Mouse (Mus musculus) gonadal fat pad, adult 2 months (tissue): ENCODE measurements at regions not wholly inside any gene's neighbourhood (a gene's known extent, or its start where the extent isn't known, plus 50 kb on each side); places are given as distances from the start of the nearest gene placed in this dataset.

Experiments used
- DNase-seq: peaks from one replicate; pipeline ENCODE4 v3.0.0-alpha.2; 2012; ENCODE audit warnings: low read depth

DNA sequence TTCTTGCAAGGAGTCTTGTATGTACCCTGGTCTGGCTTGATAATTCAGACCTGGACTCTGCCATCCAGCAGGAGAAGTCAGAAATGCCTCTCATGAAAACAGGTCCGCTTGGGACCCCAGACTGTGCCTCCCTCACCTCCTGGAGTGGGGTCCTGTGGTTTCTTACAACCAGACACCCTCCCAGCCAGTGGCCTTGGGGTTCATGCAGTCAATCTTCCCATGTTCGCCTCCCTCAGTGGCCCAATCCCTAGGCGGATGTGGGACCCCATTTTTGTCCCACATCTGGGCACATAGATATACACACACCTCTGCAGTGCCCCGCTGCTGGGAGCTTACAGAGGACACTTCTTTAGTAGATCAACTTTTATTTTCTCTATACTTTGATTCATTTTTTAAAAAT lies 217.7 kb downstream of the Lrfn2 start:
- DNase-seq = no peak

DNA sequence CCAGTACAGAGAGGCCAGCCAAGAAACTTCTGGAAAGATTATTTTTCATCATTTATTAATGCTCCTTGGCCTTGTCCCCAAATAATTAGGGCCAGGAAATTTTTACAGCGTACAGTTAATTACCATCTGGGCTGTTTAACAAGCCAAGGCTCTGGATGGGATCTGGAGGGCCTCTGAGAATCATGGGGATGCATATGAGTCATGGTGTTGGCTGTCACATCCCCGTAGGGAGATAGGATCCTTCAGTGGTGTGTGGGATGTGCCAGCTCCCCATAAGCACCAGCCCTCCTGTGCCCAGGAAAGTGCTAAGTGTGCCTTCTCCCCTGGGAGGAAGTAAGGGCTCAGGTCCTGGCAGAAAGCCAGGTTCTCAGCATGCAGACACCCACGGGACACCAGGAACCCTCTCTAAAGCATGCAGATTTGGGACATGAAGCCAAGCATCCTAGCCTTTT lies 218.8 kb downstream of the Lrfn2 start:
- no peak for DNase-seq

DNA sequence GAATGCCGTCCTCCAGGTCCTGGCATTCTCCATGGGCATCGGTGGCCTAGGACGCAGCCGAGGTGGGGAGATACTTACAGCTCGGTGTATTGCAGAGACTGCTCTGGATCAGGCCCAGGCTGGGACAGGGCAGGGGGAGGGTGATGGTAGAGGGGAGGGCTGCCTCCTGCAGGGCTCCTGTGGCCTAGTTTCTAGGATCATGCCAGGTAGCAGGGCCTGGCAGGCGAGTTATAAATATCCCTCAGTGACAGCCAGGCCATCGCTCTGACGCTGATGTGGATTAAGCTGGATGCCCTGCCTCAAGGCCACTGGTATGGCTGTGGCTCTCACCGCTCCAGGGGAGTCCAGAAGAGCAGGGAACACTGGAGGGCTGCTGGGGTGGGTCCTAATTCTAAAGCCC lies 221.8 kb downstream of the Lrfn2 start:
- DNase-seq = no peak

DNA sequence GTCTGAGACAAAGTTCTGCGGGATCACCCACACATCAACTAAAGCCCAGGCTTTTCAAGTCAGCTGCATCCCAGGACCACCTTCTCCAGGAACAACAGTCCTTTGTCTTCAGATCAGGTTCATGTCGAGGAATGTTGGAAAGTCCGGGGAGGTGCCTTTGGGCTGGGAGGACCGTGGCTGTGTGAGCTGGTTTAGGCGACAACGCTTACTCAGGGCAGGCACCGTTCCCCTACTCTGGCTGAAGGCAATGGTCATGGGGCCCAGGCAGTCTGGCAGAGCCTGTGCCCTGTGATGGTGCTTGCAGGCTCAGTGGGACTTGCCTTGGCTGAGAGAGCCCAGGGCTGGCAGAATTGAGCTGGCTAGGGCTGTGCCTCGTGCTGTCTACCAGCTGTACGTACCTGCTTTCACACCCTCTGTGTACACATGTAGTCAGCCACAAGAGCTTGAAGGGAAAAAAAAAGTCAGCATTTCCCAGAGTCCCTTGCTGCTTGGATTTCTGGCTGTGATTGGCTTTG lies 222.9 kb downstream of the Lrfn2 start:
- no peak for DNase-seq

DNA sequence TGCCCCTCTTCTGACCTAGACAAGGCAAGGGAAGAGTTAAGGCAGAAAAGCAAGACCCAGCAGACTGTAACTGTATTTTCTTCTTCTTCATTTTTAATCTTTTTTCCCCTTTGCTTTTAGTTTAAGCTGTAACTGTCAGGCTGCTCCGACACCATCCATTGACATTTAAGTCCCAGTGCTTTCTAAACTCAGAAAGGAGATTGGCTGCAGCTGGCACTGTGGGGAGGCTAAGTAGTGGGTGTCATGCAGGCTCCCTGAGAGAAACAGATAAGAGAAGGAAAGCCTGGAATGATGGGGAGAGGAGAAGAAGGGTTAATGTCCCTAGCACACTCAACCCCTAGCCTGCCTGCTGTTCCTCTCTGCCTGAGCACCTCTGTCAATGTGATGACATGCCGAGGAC lies 225.4 kb downstream of the Lrfn2 start:
- no peak for DNase-seq

DNA sequence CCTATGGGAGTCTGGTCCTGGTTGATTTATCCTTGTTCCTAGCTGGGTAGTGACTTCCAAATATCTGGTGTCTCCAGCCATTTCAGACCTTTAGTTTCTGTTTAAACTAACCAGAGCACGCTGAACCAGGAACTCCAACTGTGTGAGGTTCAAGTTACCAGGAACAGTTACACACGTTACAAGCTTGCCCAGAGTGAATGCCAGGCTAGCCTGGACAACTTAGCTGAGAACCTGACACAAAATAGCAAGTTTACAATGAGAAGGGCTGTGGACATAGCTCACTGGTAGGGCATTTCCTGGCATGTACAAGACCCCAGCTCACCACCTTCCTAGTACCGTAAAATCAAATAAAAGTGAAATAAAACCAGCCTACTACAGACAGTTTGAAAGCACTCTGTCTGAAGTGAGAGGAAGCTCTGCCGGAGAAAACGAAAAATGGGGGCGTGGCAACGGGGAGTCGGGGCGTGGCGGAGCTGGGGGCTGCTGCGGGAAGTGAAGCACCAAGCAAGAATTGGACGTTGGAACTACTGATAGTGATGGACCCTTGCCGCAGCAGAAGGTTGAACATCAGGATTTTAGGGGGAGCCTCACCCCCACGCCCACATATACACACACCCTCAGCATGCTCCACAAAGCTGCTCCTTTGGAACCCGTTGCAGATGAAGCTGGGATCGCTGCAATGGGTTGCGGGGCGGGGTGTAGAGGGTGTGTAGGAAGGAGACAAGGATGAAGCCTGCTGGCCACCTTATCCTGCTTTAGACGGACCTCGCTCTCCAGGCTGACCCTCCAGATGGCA lies 239.3 kb downstream of the Lrfn2 start:
- no peak for DNase-seq

DNA sequence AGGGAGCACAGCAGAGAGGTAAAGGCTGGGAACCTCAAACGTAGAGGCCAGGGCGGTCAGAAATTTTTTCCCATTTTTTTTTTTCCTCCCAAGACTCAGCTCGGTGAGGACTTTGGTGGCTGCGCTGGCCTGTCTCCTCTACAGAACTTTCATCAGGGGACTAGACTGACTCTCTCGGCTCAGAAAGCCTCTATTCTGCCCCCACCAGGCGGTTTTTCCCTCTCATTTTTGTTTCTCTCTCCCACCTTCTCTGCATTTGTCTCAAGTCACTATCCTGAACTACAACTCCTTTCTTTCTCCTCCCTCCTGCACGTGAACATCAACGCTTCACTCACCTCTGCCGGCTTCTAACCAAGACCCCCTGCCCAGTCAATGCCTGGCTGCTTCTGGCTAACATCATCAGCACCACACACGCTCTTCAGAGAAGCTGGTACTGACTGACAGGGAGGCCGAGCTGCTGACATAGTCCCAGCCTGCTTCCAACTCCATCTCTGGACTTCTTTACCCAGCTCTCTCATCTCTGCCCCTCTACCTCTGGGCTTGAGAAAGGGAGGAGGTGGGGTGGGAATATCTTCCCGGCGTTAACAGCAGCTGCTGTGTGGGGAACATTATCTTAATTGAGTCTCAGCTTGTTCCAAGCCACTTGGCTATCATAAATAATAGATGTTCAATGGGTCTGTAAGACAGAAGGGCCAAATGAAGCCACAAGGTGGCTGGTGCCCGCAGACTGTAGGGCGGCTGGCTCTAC lies 240.0 kb downstream of the Lrfn2 start:
- DNase-seq = no peak

DNA sequence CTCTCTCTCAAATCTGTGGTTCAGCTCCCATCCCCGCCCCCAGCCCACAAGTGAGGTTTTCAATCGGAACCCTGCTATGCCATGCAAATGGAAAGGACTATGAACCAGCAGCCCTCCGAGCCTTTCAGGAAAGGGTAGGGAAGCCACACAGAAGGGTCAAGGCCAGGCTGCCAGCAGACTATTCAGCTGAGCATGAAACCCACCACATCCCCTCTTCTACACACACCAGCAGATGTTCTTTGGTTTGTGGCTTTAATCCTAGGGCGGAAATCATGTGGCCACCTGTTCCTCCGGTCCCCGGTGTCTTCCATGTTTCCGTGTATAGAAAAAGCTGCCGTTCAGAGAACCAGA lies 240.6 kb downstream of the Lrfn2 start:
- DNase-seq = no peak

DNA sequence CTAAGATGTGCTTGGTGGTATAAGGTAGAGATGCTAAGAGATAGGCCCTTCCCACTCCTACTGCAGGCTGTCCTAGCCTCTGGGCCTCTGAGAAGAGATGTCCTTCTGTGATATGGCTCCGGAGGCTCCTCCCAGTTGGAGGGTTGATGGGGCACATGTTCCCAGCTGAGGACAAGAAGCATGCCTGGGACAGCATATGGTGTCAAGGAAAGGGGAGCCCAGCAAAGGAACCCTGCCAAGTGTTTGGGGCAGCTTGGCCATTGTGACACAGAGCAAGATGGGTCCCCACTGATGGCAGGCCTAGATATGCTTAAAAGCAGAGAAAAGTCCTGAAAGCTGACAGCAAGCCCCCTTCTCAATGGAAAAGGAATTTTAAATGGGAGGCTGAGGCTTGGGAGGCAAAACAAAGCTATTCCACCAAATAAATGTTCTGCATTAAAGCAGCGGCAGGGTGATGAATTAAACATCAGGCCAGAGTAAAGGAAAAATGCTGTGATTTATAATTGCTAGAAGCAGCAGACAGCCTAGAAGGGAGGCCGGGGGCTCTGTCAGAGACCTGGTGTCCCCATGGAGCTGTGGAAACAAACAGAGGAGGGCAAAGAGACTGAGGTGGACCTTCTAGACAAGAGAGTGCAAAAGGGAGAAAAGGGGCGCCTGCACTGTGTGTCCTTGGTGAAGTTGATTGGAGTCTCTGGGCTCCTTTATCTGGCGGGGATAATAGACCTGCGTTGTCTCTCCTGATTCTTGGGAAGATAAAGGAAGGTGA lies 246.0 kb downstream of the Lrfn2 start:
- DNase-seq = no peak

DNA sequence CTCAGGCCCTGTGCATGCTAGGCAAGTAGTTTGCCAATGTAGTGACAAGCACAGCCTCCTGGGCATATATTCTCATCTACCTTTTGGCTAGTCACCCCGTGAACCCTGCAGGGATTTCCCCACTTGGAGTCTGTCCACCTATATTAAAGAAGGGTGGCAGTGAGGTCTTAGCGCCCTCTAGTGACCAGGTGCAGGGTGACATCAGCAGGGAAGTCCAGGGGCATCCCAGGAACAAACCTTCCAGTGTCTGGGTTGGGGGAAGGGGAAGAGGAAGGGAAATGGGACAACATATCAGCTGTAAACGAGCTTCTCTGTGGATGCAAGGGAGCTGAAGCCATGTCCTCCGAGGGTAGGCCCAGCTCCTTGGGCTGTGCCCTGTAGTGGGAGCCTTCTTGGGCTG lies 245.7 kb upstream of the Mocs1 start:
- DNase-seq = no peak

DNA sequence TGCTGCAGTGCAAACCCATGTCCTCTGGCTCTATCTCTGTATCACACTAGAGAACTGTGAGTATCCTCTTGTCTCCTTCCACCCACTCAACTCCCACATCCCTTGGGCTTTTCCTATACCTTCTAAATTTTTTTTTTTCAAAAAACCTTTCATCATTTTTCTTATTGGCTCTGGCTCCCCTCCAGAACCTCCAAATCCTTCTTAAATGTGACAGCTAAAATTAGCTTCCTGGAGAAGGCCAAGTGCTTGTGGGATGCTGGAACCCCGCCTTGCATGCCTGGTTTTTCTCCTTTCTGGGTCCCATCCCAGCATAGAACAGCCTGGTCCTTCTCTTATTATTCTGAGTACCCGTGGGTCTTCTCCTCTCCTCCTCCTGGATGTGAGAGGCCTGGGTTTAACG lies 244.2 kb upstream of the Mocs1 start:
- DNase-seq = no peak

DNA sequence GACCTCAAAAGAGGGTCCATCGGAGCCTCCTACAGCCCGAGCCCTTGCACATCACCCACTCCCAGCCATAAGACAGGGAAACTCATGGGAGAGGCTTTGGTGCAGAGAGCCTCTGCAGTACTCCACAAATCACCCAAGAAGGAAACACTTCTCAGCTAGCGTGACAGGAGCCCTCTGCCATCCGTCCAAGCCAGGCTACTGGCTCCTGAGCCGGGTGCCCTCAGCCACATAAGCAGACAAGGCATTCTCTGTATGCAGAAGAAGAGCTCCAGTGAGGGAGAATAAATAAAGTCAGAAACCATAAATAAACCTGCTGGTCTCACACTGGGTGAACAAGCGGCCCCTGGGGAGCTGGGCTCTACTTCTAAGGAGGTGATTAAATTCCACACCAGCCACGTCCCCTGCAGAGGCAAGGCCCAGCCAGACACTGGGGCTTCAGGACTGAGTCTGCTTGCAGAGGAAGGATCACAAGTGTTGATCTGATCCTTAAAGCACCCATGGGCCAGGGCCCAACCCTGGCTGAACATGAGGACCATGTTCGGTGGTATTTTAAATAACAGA lies 243.0 kb upstream of the Mocs1 start:
- no peak for DNase-seq

DNA sequence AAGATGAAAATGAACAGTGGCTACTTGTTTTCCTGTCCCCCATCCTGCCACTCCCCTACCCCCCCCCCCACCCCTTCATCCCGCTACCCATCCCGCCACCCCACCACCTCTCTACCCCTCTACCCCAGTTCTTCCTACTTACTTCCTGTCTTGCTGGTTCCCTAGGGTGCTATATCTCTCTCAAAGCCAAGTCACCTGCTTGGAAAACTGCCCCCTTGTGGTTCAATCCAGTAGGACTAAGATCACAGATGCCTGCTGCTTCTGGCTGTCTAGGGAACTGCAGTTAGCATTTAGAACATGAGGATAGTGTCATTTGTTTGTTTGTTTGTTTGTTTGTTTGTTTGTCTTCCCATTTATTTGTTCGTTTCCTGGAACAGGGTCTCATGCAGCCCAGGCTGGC lies 238.4 kb upstream of the Mocs1 start:
- no peak for DNase-seq

DNA sequence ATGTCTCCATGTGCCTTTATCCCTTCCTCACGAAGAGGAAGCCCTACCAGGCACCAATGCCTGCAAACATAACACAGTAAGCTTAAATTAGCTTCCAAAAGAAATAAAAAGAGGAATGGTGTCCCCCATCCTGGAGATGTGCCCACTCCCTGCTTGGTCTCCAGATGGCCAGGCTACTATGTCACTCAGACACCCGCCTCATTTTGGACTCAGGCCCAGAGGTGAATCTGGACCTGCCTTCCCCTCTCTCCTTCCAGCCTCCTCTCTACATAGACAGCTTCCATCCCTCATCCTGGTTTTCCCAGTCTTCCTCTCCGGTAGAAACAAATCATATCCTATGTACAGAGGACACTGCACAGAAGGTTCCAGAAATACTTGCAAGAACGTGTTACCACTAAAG lies 237.8 kb upstream of the Mocs1 start:
- no peak for DNase-seq

DNA sequence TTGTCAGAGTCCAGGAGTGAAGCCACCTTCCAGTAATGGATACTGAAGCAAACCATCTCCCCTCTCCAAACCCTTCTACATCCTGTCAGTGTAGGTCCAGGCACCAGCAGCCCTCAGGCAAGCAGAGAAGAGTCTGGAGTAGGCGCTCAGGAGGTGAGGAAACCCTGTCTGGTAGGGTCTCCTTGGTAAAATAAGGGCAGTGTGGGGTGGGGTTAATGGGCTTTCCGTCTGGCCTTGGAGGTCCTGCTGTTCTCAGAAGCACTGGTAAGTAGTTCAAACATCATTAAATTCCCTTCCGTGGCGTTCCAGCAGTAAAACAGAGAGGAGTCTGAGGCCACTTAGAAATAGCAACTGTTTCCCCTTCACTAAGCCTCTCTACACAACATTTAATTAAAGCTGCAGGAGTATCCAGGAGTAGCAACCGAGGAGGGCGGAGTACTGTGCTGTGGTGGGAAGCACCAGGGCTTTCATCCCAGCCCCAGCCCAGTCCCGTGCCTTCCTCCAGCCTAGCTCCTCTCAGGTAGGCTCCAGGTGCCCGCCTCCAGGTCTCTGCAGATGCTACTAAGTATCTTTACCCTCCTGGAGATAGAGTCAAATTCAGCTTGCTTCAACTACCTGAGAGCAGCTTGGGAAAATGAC lies 232.0 kb upstream of the Mocs1 start:
- DNase-seq = no peak

DNA sequence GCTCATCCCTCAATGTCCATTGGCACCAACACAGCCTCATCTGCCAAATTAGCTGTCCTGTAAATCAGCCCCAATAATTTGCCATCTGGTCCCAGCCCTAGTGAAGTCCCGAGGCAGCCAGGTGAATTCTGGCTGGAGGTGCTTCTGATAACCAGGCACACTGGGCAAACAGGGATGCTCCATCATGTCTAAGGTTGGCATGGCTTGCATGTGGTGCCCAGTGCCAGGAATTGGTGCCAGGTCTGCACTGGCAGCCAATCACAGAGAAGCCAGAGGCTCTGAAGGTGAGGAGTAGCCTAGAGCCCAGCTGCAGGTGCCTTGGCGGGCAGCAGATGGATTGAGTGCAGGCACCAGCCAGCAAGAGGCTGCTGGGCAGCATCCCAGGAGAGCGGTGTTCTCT lies 226.7 kb upstream of the Mocs1 start:
- DNase-seq = no peak

DNA sequence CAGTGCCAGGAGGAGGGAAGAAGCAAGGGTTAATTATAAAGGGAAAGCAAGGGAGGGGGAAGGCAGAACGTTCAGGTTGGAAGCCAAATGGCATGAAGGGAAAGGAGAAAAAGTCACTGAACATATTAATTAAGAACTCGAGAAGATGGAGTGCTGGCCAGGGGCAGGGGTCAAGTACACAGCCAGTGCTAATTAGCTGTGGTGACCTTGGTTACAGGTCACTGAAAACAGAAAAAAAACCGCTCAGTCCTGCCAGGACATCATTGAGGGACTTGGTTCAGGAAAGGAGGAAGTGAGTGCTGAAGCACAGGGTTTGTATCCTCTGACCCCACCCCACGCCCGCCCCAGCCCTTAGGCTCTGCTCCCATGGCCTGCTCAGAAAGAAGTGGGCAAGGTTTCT lies 223.1 kb upstream of the Mocs1 start:
- DNase-seq = no peak

DNA sequence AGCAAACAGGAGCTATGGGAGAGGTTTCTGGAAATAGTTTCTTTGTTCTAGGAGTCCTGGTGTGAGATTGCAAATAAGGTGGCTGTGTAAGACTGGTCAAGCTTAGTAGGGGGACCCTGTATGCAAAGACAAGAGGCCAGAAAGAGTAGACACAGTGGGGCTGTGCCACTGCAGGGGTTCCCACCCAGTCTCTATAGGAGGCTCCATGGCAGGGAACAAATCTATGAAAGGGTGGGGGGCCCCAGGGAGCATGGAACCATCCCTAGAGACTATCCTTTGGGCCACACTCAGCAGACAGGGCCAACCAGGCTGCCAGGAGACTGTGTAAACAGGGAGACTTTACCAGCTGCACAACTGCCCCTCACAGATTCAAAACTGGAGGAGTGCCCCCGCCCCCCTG lies 222.6 kb upstream of the Mocs1 start:
- DNase-seq = no peak

DNA sequence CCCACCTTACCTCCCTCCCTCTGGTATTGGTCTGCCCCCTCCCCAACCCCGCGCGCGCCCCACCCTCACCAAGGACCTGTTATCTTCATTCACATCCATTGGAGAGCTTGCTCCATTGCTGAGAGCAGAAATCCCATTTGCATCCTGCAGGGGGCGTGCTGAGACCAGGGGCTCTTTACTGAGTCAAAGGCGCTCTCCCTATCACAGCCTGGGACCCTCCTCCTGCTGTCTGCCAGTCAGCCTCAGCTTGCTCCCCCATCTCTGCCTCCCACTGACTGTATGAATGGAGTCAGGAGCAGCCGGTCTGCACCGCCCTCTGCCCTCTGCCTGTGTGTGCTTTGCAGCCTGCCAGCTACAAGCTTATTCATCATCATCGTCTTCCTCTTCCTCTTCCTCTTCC lies 221.5 kb upstream of the Mocs1 start:
- DNase-seq = no peak

DNA sequence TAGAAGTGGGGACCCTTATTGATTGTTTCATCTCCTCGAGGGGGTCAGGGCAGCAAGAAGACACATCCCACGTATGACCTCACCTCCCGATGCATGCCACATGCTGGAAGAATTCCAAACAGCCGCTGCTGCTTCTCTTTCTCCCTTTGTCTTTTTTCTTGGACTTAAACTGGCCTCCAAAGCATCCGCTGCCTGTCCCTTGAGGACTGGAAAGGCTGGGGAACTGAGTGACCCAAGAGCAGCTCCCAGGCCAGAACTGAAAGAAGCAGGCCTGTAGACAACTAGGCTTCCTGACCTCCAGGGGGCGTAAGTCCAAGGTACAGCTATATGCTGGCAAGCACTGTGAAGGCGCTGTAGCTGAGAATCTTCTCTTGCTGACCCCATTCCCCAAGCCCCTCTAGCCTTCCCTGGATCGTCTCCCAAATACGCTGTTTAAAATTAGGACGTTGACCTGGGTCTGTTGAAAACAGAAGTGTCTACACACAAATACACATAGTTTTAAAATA lies 219.8 kb upstream of the Mocs1 start:
- DNase-seq = no peak

DNA sequence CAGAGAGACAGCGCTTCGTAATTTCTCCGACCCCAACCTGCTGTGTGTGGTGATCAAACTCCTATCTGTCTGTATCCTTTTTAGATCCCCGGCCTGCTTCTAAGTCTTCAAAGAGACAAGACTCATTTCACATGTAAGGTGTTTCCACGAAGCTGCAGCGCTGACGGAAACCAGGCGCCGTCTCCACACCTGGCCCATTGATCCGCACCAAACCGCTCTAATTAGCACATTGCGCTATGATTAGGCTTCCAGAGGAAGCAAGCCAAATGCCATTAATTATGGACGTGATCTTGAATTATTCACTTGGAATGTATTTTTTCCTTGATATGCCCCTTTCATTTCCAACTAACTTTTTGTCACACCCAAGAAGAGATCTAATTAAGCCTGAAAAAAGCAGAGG lies 215.2 kb upstream of the Mocs1 start:
- no peak for DNase-seq

DNA sequence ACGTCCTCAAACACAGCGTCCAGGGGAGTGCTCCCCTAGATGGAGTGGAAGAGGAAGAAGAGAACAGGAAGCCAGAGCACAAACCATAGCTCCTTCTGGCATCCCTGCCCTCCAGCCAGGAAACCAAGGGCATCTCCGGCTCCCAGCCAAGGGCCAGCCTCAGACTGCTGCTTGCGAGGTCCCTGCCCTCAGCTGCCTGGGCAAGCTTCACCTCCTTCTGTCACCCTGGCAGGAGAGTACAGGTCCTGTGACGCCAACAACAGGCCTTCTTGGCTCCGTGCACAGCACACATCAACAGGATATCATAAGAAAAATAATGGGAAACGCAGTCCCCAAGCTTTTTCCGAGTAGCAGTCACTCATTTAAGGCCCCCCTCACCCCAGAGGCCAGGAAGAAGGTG lies 212.9 kb upstream of the Mocs1 start:
- no peak for DNase-seq
